Mouse (Mus musculus): ENCODE measurements around the gene Camkk2.

GRCm38 (mm10) chr5:122805503-122805902 lies 26.3 kb upstream of the Camkk2 start:
- TF ChIP-seq CTCF (conservative IDR thresholded peaks at IDR 0.05; ENCODE audit: low read length), result peak; percentile 61
- no peak for TF ChIP-seq POU5F1 (IDR thresholded peaks at IDR 0.05; ENCODE audit: borderline replicate concordance, low read length)

Data from E14TG2a.4 (cell line).